Mouse (Mus musculus) embryonic facial prominence, embryonic 15.5 days (tissue): ENCODE data around the gene Gdf15. TPM values are rescaled to one million over a fixed set of nuclear protein-coding genes. Genes with fewer than 3 reads are reported as not detected.
A peak's percentile ranks its signal among the peaks of the same experiment; 100 is the strongest.

Experiments
- ATAC-seq: fragments of 200-750 bp; cut with Nextera tagmentation; 2 replicates; pipeline ENCODE4 v1.8.0; 2017; ENCODE audit warnings: low read depth, moderate TSS enrichment; ENCODE audit not compliant: insufficient number of reproducible peaks, low FRiP score, low TSS enrichment
- H3K27ac ChIP-seq: fragments of 300-500 bp; sonication (generic); replicated peaks from 2 replicates; pipeline ENCODE4 v1.5.1; 2015; ENCODE audit warnings: mild to moderate bottlenecking, inconsistent platforms
- H3K27me3 ChIP-seq: fragments of 300-500 bp; sonication (generic); 2 replicates; pipeline ENCODE4 v1.6.1; 2015; ENCODE audit warnings: inconsistent platforms
- H3K36me3 ChIP-seq: fragments of 300-500 bp; sonication (generic); 2 replicates; pipeline ENCODE4 v1.6.1; 2015; ENCODE audit warnings: mild to moderate bottlenecking, inconsistent platforms
- H3K4me1 ChIP-seq: fragments of 300-500 bp; sonication (generic); 2 replicates; pipeline ENCODE4 v1.6.1; 2015; ENCODE audit warnings: inconsistent platforms
- H3K4me2 ChIP-seq: fragments of 300-500 bp; sonication (generic); replicated peaks from 2 replicates; pipeline ENCODE4 v1.6.1; 2015; ENCODE audit warnings: mild to moderate bottlenecking, inconsistent platforms
- H3K4me3 ChIP-seq: fragments of 300-500 bp; sonication (generic); replicated peaks from 2 replicates; pipeline ENCODE4 v1.5.1; 2015; ENCODE audit warnings: mild to moderate bottlenecking, inconsistent platforms
- H3K9ac ChIP-seq: fragments of 300-500 bp; sonication (generic); 2 replicates; pipeline ENCODE4 v1.6.1; 2015; ENCODE audit warnings: inconsistent platforms
- H3K9me3 ChIP-seq: fragments of 300-500 bp; sonication (generic); replicated peaks from 2 replicates; pipeline ENCODE4 v1.6.1; 2016; ENCODE audit warnings: inconsistent platforms
- WGBS: fragments of 180-500 bp; shearing (Covaris S2); methylation state at CpG from one replicate; pipeline ENCODE4 v1.1.7; 2015; 5-methylcytosine and 5-hydroxymethylcytosine counted together
- polyA plus RNA-seq: library from polyadenylated mRNA; unstranded; fragments of >200 nt; fragmentation: Nextera tagmentation; extraction: Ambion mirVana; gene quantifications from 2 replicates; pipeline ENCODE4 v1.2.1, GENCODE M21; 2015

Gdf15 gene
- polyA plus RNA-seq, 1 experiment from 2014 or later, result 0.16 TPM

GRCm38 (mm10) chr8:70602139-70602811 lies 30.0 kb downstream of the Gdf15 start:
- Histone ChIP-seq H3K9ac (no peak overlapping the region), H3K9me3 (no peaks in the 10 kb centered on the region), H3K4me3 (no peak overlapping the region), H3K27ac (no peak overlapping the region), H3K4me2 (no peak overlapping the region), H3K27me3 (no peaks in the 10 kb centered on the region), H3K36me3 (peaks cover 14% of the 10 kb centered on the region; the same call in 1 of the 2 replicates), H3K4me1 (peaks cover 58% of the 10 kb centered on the region)
- ATAC-seq, result no peak
- 93% methylated on average over 13 of the region's 13 CpGs for WGBS

DNA sequence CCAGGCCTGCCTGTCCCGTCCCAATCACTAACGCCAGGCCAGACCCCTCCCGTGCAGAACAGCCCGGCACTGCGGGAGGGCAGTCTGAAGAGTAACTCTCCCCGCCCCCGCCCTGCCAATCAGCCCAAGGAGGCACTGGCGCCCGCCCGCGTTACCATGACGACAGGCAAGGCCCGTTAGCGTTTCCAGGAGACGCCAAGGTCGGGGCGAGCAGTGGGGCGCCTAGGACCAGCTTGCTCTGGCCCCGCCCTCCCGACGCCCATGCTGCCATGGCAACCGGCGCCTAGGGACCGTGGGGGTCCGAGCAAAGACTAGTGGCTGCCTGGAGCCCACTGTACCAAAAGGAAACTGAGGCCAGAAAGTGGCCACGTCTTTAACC lies 31.0 kb downstream of the Gdf15 start:
- Histone ChIP-seq H3K4me2 (peak overlapping the region; percentile 47), H3K4me1 (peaks cover 58% of the 10 kb centered on the region), H3K4me3 (peak overlapping the region; percentile 23), H3K27me3 (no peaks in the 10 kb centered on the region), H3K9me3 (no peaks in the 10 kb centered on the region), H3K36me3 (peaks cover 20% of the 10 kb centered on the region), H3K27ac (0 out of 2 replicates have a peak overlapping the region, but pooled peaks have one; percentile 39), H3K9ac (no peak overlapping the region)
- 0 out of 2 replicates have a peak, but pooled peaks have one; percentile 25 for ATAC-seq
- 2% methylated on average over 26 of the region's 26 CpGs for WGBS

DNA sequence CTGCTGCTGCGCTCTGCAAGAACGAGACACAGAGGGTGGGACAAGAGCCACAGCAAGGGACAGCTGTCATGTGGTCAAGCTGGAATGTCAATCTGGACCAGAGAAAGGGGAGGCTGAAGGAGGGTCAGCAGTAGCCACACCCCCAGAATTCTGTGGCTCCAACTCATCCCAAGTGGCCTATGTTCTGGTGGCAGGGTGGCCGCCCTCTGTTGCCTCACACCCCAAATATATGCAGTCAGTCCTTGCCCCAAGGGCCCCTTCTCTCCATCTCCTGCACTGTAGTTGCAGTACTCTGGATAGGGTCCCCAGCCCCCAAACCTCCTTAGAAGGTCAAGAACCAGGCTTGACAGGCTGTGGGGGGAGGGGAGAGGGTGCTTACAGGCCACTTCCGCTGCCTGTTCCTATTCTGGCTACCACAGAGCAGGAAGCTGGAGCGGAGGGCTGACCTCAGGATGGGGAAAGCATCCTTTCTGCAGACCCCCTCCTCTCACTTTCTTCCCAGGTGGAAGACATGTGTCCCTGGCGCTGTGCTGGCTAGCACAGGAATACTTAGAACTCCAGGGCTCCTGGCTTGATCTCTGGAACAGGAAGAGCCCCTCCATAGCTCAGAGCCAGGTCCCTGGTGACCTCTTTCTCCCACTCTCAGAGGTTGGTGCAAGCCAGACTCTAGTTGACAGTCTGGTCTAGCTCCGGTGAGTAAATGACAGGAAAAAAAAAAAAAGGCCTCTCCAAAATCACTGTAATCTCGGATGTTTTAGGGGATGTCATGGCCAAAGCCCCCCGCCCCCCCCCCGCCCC lies 31.6 kb downstream of the Gdf15 start:
- Histone ChIP-seq H3K27me3 (no peaks in the 10 kb centered on the region), H3K4me2 (peak overlapping the region; percentile 47), H3K9me3 (no peaks in the 10 kb centered on the region), H3K9ac (no peak overlapping the region), H3K27ac (peak overlapping the region; percentile 39; the same call in 1 of the 2 replicates), H3K4me3 (no peak overlapping the region), H3K4me1 (peaks cover 56% of the 10 kb centered on the region), H3K36me3 (peaks cover 26% of the 10 kb centered on the region)
- ATAC-seq, result no peak
- WGBS, result 31% methylated on average over 10 of the region's 10 CpGs

- H3K27me3 ChIP-seq, result no peaks in the 10 kb centered on the region
- no peak for ATAC-seq
- H3K4me2 ChIP-seq, result no peak overlapping the region
- no peak overlapping the region for H3K4me3 ChIP-seq
- H3K4me1 ChIP-seq, result peaks cover 62% of the 10 kb centered on the region
- peaks cover 27% of the 10 kb centered on the region for H3K36me3 ChIP-seq
- no peak overlapping the region for H3K9ac ChIP-seq
- H3K9me3 ChIP-seq, result no peaks in the 10 kb centered on the region
- WGBS, result 82% methylated on average over 12 of the region's 12 CpGs
- no peak overlapping the region for H3K27ac ChIP-seq
Observed at GRCm38 (mm10) chr8:70599507-70600290, 32.6 kb downstream of the Gdf15 start.

- Histone ChIP-seq H3K4me2 (peak overlapping the region; percentile 85), H3K4me1 (peaks cover 68% of the 10 kb centered on the region), H3K4me3 (peak overlapping the region; percentile 50), H3K27ac (peak overlapping the region; percentile 68), H3K27me3 (no peaks in the 10 kb centered on the region), H3K36me3 (peaks cover 27% of the 10 kb centered on the region), H3K9me3 (no peaks in the 10 kb centered on the region), H3K9ac (no peak overlapping the region; the same call in 1 of the 2 replicates)
- 15% methylated on average over 10 of the region's 10 CpGs for WGBS
- ATAC-seq, result no peak
Observed at GRCm38 (mm10) chr8:70598722-70599121, 33.5 kb downstream of the Gdf15 start.

- no peaks in the 10 kb centered on the region for H3K9me3 ChIP-seq
- peaks cover 72% of the 10 kb centered on the region for H3K4me1 ChIP-seq
- peaks cover 27% of the 10 kb centered on the region for H3K36me3 ChIP-seq
- H3K4me2 ChIP-seq, result peak overlapping the region; percentile 85
- WGBS, result 3% methylated on average over 29 of the region's 29 CpGs
- H3K4me3 ChIP-seq, result peak overlapping the region; percentile 50
- ATAC-seq, result 0 out of 2 replicates have a peak, but pooled peaks have one; percentile 17
- peak overlapping the region; percentile 47 for H3K9ac ChIP-seq
- no peaks in the 10 kb centered on the region for H3K27me3 ChIP-seq
- peak overlapping the region; percentile 68 for H3K27ac ChIP-seq
Observed at GRCm38 (mm10) chr8:70598283-70598682, 34.0 kb downstream of the Gdf15 start.

DNA sequence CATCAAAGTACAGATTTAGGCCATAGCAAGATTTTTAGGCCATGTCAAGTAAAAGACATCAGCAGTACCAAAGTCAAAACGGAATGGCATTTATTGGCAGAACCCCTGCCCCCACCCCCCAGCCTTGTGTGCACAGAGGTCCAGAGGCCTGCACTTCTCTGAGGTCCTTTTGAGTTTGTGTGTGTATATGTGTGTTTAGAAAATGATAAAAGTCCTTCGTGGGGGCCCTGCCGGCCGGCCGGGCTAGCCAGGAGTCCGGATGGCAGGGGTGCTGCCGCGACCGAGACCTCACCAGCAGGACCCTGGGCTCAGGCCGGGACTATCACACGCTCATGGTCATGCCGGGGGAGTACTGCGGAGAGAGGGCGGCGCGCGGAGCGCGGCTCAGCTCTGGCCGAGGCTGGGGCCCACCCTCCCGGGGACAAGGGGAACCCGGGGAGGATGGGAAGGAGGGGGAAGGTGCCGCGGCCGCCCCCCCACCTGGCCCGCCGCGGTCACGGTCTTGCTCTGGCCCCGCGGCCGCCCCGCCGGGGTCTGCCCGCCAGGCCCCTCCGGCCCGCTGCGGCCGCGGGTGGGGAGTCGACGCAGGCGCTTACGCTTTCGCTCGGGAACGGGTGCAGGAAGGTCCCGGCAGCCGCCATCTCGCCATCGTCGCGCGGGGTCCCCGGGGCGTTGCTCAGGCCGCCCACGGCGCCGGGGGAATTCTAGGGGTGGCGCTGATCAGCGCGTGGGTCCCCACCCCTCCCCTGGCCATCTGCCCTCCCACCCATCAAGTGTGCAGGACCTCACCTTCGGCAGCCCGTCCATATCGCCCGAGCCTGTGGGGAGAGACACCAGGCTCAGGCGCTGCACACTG lies 34.6 kb downstream of the Gdf15 start:
- Histone ChIP-seq H3K4me3 (peak overlapping the region; percentile 50), H3K36me3 (peaks cover 24% of the 10 kb centered on the region), H3K27ac (peak overlapping the region; percentile 68), H3K27me3 (no peaks in the 10 kb centered on the region), H3K4me2 (peak overlapping the region; percentile 85), H3K4me1 (peaks cover 77% of the 10 kb centered on the region), H3K9ac (peak overlapping the region; percentile 47), H3K9me3 (no peaks in the 10 kb centered on the region)
- no peak for ATAC-seq
- 10% methylated on average over 43 of the region's 68 CpGs for WGBS

DNA sequence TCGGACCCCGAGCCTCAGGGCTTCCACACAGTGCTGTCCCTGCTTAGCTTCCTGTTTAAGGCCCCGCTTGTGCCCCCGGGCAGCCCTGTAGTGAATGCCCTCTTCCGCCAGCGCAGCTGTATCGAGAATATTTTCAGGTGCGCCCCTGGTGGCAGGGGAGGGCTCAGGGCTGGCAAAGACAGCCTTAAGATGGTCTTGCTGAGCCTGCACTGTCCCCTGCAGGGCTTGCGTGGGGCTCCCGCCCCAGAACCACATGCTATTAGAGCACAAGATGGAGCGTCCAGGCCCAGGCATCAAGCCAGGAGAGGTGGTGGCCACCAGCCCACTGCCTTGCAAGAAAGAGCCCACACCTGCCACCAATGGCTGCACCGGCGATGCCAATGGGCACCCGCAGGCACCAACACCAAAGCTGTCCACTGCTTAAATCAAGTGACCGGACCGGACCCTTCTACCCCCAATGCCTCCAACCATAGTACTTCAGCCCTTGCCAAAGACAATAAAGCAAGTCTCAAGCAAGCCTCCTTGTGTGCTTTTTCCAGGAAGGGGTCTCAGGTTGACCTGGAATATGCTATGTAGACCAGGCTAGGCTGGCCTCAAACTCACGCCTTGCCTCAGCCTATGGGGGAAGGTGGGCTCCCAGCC lies 35.4 kb downstream of the Gdf15 start:
- Histone ChIP-seq H3K36me3 (peaks cover 21% of the 10 kb centered on the region), H3K9ac (no peak overlapping the region), H3K27ac (no peak overlapping the region), H3K9me3 (no peaks in the 10 kb centered on the region), H3K27me3 (no peaks in the 10 kb centered on the region), H3K4me1 (peaks cover 77% of the 10 kb centered on the region), H3K4me3 (peak overlapping the region; percentile 50), H3K4me2 (peak overlapping the region; percentile 85)
- 79% methylated on average over 17 of the region's 17 CpGs for whole genome bisulfite sequencing
- no peak for ATAC-seq

- H3K4me3 ChIP-seq, result 0 out of 2 replicates have a peak overlapping the region, but pooled peaks have one; percentile 58
- WGBS, result 91% methylated on average over 18 of the region's 18 CpGs
- H3K27ac ChIP-seq, result no peak overlapping the region
- no peak for ATAC-seq
- H3K4me2 ChIP-seq, result no peak overlapping the region
- H3K9ac ChIP-seq, result no peak overlapping the region
- peaks cover 24% of the 10 kb centered on the region for H3K36me3 ChIP-seq
- no peaks in the 10 kb centered on the region for H3K27me3 ChIP-seq
- H3K4me1 ChIP-seq, result peaks cover 74% of the 10 kb centered on the region
- H3K9me3 ChIP-seq, result no peaks in the 10 kb centered on the region
Observed at GRCm38 (mm10) chr8:70596216-70596615, 36.0 kb downstream of the Gdf15 start.

DNA sequence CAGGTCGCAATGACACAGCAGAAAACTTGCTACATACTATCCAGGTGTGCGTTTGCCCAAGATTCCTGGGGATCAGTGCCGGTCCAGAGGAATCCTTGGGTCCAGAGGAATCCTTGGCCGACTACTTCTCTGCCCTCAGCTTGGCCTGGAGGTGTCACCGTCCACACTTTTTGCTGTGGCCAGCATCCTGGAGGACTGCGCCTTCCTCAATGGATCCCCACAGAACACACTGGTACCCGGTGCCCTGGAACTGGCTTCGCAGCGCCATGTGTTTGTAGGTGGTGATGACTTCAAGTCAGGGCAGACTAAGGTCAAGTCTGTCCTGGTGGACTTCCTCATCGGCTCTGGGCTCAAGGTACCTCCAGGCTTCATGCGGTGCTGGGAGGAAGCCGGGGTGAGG lies 36.4 kb downstream of the Gdf15 start:
- peak overlapping the region; percentile 58; the same call in 1 of the 2 replicates for H3K4me3 ChIP-seq
- H3K9ac ChIP-seq, result no peak overlapping the region
- peaks cover 69% of the 10 kb centered on the region for H3K4me1 ChIP-seq
- no peak for ATAC-seq
- peak overlapping the region; percentile 98; the same call in 1 of the 2 replicates for H3K4me2 ChIP-seq
- H3K27me3 ChIP-seq, result no peaks in the 10 kb centered on the region
- H3K9me3 ChIP-seq, result no peaks in the 10 kb centered on the region
- peaks cover 25% of the 10 kb centered on the region for H3K36me3 ChIP-seq
- no peak overlapping the region for H3K27ac ChIP-seq
- WGBS, result 91% methylated on average over 12 of the region's 12 CpGs
